In genomic region chr1:130875139-130875538, GRCm38 (mm10) we compare ENCODE assay signal across 9 mouse cellular contexts. TPM values are rescaled to one million over a fixed set of nuclear protein-coding genes. Genes with fewer than 3 reads are reported as not detected.
DNase-seq lines count a peak whose midpoint lies in the region; ATAC-seq and TF ChIP-seq lines count a peak whose summit lies in the region.
"Had no signal": no experiment of that assay in that cellular context is flagged by ENCODE, and none has a peak within 500 bp of the region (broad histone marks: within the 10 kb centered on the region; RNA-seq: fewer than 3 reads in every experiment).

No protein-coding gene starts in this region.

- peak; percentile 58 for DNase-seq in hindbrain, embryonic 11.5 days (ENCODE audit: low spot score)
- peak; percentile 55 for DNase-seq in MEL (ENCODE audit: low read depth, low spot score)
- DNase-seq in cerebellum, postnatal 10 days = peak; percentile 76 to 84
- DNase-seq in heart, postnatal 36 days = peak; percentile 27 to 31
- peak; percentile 72 for DNase-seq in layer of hippocampus, adult 9-10 months (ENCODE audit: low spot score)
- DNase-seq in midbrain, embryonic 11.5 days (ENCODE audit: low spot score, missing footprints) = peak; percentile 89
- no peak for DNase-seq in T-cell, adult 2 months (ENCODE audit: low spot score)

- WGBS in hindbrain, embryonic 11.5 days = 35% methylated on average over 3 of the region's 3 CpGs
- 41% methylated on average over 3 of the region's 3 CpGs for WGBS in hindbrain, embryonic 12.5 days
- 49% methylated on average over 3 of the region's 3 CpGs for WGBS in midbrain, embryonic 11.5 days

- no peak overlapping the region for H3K4me3 ChIP-seq in hindbrain, embryonic 11.5 days (ENCODE audit: low read depth, low read length)
- no peak overlapping the region for H3K4me3 ChIP-seq in hindbrain, embryonic 12.5 days
- no peak overlapping the region for H3K4me3 ChIP-seq in MEL (ENCODE audit: control insufficient read depth in 1 of 2, insufficient read depth in 1 of 2, low read depth in 2 of 2, low read length in 2 of 2)
- H3K4me3 ChIP-seq in midbrain, embryonic 11.5 days (ENCODE audit: low read depth, low read length) = no peak overlapping the region

- intact Hi-C loops in heart, postnatal 36 days (cut with DNase I) = loop anchor here (5.0 kb wide), 2 partner anchors 277 to 382 kb away; partner anchors contain the start of gene Eif2d

- TF ChIP-seq CTCF in MEL (IDR thresholded peaks at IDR 0.05 in 2 of 3, conservative IDR thresholded peaks at IDR 0.05 in 1 of 3; ENCODE audit: control insufficient read depth in 1 of 3, insufficient read depth in 1 of 3, low read depth in 2 of 3, low read length in 3 of 3, poor library complexity in 1 of 3, severe bottlenecking in 1 of 3) = peak; percentile 57 to 77 (median 66)

- H3K4me1 ChIP-seq in hindbrain, embryonic 11.5 days (replicated peaks; ENCODE audit: control insufficient read depth, insufficient read depth, low read length) = no peaks in the 10 kb centered on the region
- peaks cover 8% of the 10 kb centered on the region; the same call in 1 of the 2 replicates for H3K4me1 ChIP-seq in hindbrain, embryonic 12.5 days
- no peaks in the 10 kb centered on the region for H3K4me1 ChIP-seq in MEL (ENCODE audit: control insufficient read depth in 1 of 2, insufficient read depth in 2 of 2, low read length in 2 of 2)
- H3K4me1 ChIP-seq in midbrain, embryonic 11.5 days (ENCODE audit: control insufficient read depth, insufficient read depth, low read length) = peaks cover 5% of the 10 kb centered on the region

- no peak overlapping the region for H3K4me2 ChIP-seq in hindbrain, embryonic 11.5 days (replicated peaks; ENCODE audit: low read depth, low read length)
- H3K4me2 ChIP-seq in hindbrain, embryonic 12.5 days (replicated peaks) = no peak overlapping the region
- H3K4me2 ChIP-seq in midbrain, embryonic 11.5 days = no peak overlapping the region

- peak; percentile 66 for TF ChIP-seq RAD21 in MEL (IDR thresholded peaks at IDR 0.05; ENCODE audit: low read depth, low read length)

- TF ChIP-seq EP300 in MEL (IDR thresholded peaks at IDR 0.05; ENCODE audit: low read depth in 1 of 2, low read length in 2 of 2) = no peak

- TF ChIP-seq POLR2A in MEL (IDR thresholded peaks at IDR 0.05; ENCODE audit: control insufficient read depth in 1 of 2, insufficient read depth in 1 of 2, low read depth in 1 of 2, low read length in 2 of 2, poor library complexity in 1 of 2) = no peak

- H3K36me3 ChIP-seq in hindbrain, embryonic 11.5 days (ENCODE audit: control insufficient read depth, insufficient read depth, low read length) = no peaks in the 10 kb centered on the region
- H3K36me3 ChIP-seq in hindbrain, embryonic 12.5 days = no peaks in the 10 kb centered on the region
- H3K36me3 ChIP-seq in MEL (ENCODE audit: control insufficient read depth in 1 of 2, insufficient read depth in 2 of 2, low read length in 2 of 2) = no peaks in the 10 kb centered on the region
- H3K36me3 ChIP-seq in midbrain, embryonic 11.5 days (ENCODE audit: control insufficient read depth, insufficient read depth, low read length) = no peaks in the 10 kb centered on the region

- H3K9me3 ChIP-seq in hindbrain, embryonic 11.5 days (ENCODE audit: control insufficient read depth, low read length) = no peaks in the 10 kb centered on the region
- H3K9me3 ChIP-seq in hindbrain, embryonic 12.5 days (replicated peaks) = no peaks in the 10 kb centered on the region
- H3K9me3 ChIP-seq in MEL (replicated peaks; ENCODE audit: insufficient read depth, low read length) = no peaks in the 10 kb centered on the region
- no peaks in the 10 kb centered on the region for H3K9me3 ChIP-seq in midbrain, embryonic 11.5 days (ENCODE audit: control insufficient read depth, low read length)

- peaks cover 11% of the 10 kb centered on the region for H3K27me3 ChIP-seq in hindbrain, embryonic 11.5 days (ENCODE audit: control insufficient read depth, insufficient read depth, low read length)
- H3K27me3 ChIP-seq in hindbrain, embryonic 12.5 days = peaks cover 27% of the 10 kb centered on the region
- H3K27me3 ChIP-seq in MEL (ENCODE audit: control insufficient read depth in 1 of 2, insufficient read depth in 2 of 2, low read length in 2 of 2) = no peaks in the 10 kb centered on the region; a peak in 1 of 4 replicates
- peaks cover 11% of the 10 kb centered on the region for H3K27me3 ChIP-seq in midbrain, embryonic 11.5 days (ENCODE audit: control insufficient read depth, insufficient read depth, low read length)

- no peak for ATAC-seq in hindbrain, embryonic 11.5 days (ENCODE audit: low FRiP score)
- no peak for ATAC-seq in hindbrain, embryonic 12.5 days (ENCODE audit: low FRiP score)
- peak; percentile 43; the same call in 1 of the 2 replicates for ATAC-seq in midbrain, embryonic 11.5 days (ENCODE audit: low FRiP score)

- no peak overlapping the region for H3K9ac ChIP-seq in hindbrain, embryonic 11.5 days (ENCODE audit: low read depth, low read length)
- no peak overlapping the region for H3K9ac ChIP-seq in hindbrain, embryonic 12.5 days
- no peak overlapping the region for H3K9ac ChIP-seq in MEL (ENCODE audit: control insufficient read depth, low read depth, low read length, poor library complexity, severe bottlenecking)
- H3K9ac ChIP-seq in midbrain, embryonic 11.5 days (ENCODE audit: low read length) = no peak overlapping the region

- H3K27ac ChIP-seq in hindbrain, embryonic 11.5 days (ENCODE audit: low read depth, low read length) = no peak overlapping the region
- no peak overlapping the region for H3K27ac ChIP-seq in hindbrain, embryonic 12.5 days
- no peak overlapping the region for H3K27ac ChIP-seq in MEL (ENCODE audit: control insufficient read depth, low read depth, low read length)
- H3K27ac ChIP-seq in midbrain, embryonic 11.5 days (ENCODE audit: low read depth, low read length) = no peak overlapping the region

- H3K79me2 ChIP-seq in MEL (ENCODE audit: control insufficient read depth, insufficient read depth, low read length, poor library complexity) = no peaks in the 10 kb centered on the region

TF ChIP-seq in MEL, 35 proteins besides CTCF, POLR2A, EP300 and RAD21:
- peak; percentile 67 for TF ChIP-seq SMC3 (IDR thresholded peaks at IDR 0.05; ENCODE audit: low read depth, low read length)
- no peak for TF ChIP-seq MEF2A (IDR thresholded peaks at IDR 0.05; ENCODE audit: extremely low read depth, insufficient replicate concordance, low read depth, low read length, poor library complexity, severe bottlenecking)
- no peak for TF ChIP-seq BHLHE40 (IDR thresholded peaks at IDR 0.05; ENCODE audit: borderline replicate concordance, low read depth, low read length)
- no peak for TF ChIP-seq KAT2A (conservative IDR thresholded peaks at IDR 0.05; ENCODE audit: low read depth, low read length)
- TF ChIP-seq GATA1 (IDR thresholded peaks at IDR 0.05; ENCODE audit: low read depth, low read length) = no peak
- no peak for TF ChIP-seq E2F4 (IDR thresholded peaks at IDR 0.05; ENCODE audit: borderline replicate concordance, low read depth, low read length)
- no peak for TF ChIP-seq ZKSCAN1 (IDR thresholded peaks at IDR 0.05; ENCODE audit: low read depth, low read length)
- no peak for TF ChIP-seq ZNF384 (IDR thresholded peaks at IDR 0.05; ENCODE audit: low read depth, low read length)
- TF ChIP-seq ZC3H11A (IDR thresholded peaks at IDR 0.05; ENCODE audit: low read depth, low read length) = peak; percentile 45; the same call in 1 of the 2 replicates
- TF ChIP-seq ETS1 (IDR thresholded peaks at IDR 0.05; ENCODE audit: low read depth, low read length) = no peak

RNA-seq across cellular contexts. Expression of gene Fcmr, which starts 9.7 kb away (rescaled TPM):
- not detected in 2 replicates for polyA plus RNA-seq in hindbrain, embryonic 11.5 days (2014; fragmentation: Nextera tagmentation; extraction: Ambion mirVana)
- polyA plus RNA-seq in hindbrain, embryonic 12.5 days (2016; fragmentation: Nextera tagmentation; extraction: Ambion mirVana) = not detected in 2 replicates
- not detected in 2 replicates for total RNA-seq in MEL (2012; rRNA removed)
- polyA plus RNA-seq in MEL (2012; ENCODE audit: insufficient read depth in 1 of 2, insufficient read length in 2 of 2, low read depth in 1 of 2, low replicate concordance in 2 of 2, missing spikeins in 1 of 2) = not detected
- total RNA-seq in heart, postnatal 36 days (2021) = 1 to 10 TPM in 1 of 2 experiments, under 1 TPM in 1; 0.72 to 1.3 TPM
- 0.27 TPM in 1 of 2 replicates, not detected in the other for polyA plus RNA-seq in midbrain, embryonic 11.5 days (2014; fragmentation: Nextera tagmentation; extraction: Ambion mirVana)

RNA-seq across cellular contexts. Expression of gene Il24, which starts 12.1 kb away (rescaled TPM):
- not detected in 2 replicates for polyA plus RNA-seq in hindbrain, embryonic 11.5 days (2014; fragmentation: Nextera tagmentation; extraction: Ambion mirVana)
- not detected in 2 replicates for polyA plus RNA-seq in hindbrain, embryonic 12.5 days (2016; fragmentation: Nextera tagmentation; extraction: Ambion mirVana)
- total RNA-seq in MEL (2012; rRNA removed) = not detected in 2 replicates
- not detected for polyA plus RNA-seq in MEL (2012; ENCODE audit: insufficient read depth in 1 of 2, insufficient read length in 2 of 2, low read depth in 1 of 2, low replicate concordance in 2 of 2, missing spikeins in 1 of 2)
- not detected for total RNA-seq in heart, postnatal 36 days (2021)
- polyA plus RNA-seq in midbrain, embryonic 11.5 days (2014; fragmentation: Nextera tagmentation; extraction: Ambion mirVana) = not detected in 2 replicates
- polyA plus RNA-seq: lung, embryonic 16.5 days had no signal

RNA-seq across cellular contexts. Expression of gene Il20, which starts 36.1 kb away (rescaled TPM):
- polyA plus RNA-seq in hindbrain, embryonic 11.5 days (2014; fragmentation: Nextera tagmentation; extraction: Ambion mirVana) = not detected in 2 replicates
- polyA plus RNA-seq in hindbrain, embryonic 12.5 days (2016; fragmentation: Nextera tagmentation; extraction: Ambion mirVana) = not detected in 2 replicates
- total RNA-seq in MEL (2012; rRNA removed) = not detected in 2 replicates
- not detected for polyA plus RNA-seq in MEL (2012; ENCODE audit: insufficient read depth in 1 of 2, insufficient read length in 2 of 2, low read depth in 1 of 2, low replicate concordance in 2 of 2, missing spikeins in 1 of 2)
- not detected for total RNA-seq in heart, postnatal 36 days (2021)
- not detected in 2 replicates for polyA plus RNA-seq in midbrain, embryonic 11.5 days (2014; fragmentation: Nextera tagmentation; extraction: Ambion mirVana)
- polyA plus RNA-seq: lung, embryonic 16.5 days had no signal

RNA-seq across cellular contexts. Expression of gene Pigr, which starts 48.7 kb away (rescaled TPM):
- polyA plus RNA-seq in hindbrain, embryonic 11.5 days (2014; fragmentation: Nextera tagmentation; extraction: Ambion mirVana) = not detected in 2 replicates
- not detected in 2 replicates for polyA plus RNA-seq in hindbrain, embryonic 12.5 days (2016; fragmentation: Nextera tagmentation; extraction: Ambion mirVana)
- not detected in 2 replicates for total RNA-seq in MEL (2012; rRNA removed)
- polyA plus RNA-seq in MEL (2012; ENCODE audit: insufficient read depth in 1 of 2, insufficient read length in 2 of 2, low read depth in 1 of 2, low replicate concordance in 2 of 2, missing spikeins in 1 of 2) = not detected
- total RNA-seq in heart, postnatal 36 days (2021) = not detected
- not detected in 2 replicates for polyA plus RNA-seq in midbrain, embryonic 11.5 days (2014; fragmentation: Nextera tagmentation; extraction: Ambion mirVana)
